Mouse (Mus musculus): ENCODE data around the gene Foxa3. TPM values are rescaled to one million over a fixed set of nuclear protein-coding genes. Genes with fewer than 3 reads are reported as not detected.
A peak's percentile ranks its signal among the peaks of the same experiment; 100 is the strongest.

Foxa3 gene
- polyA plus RNA-seq, 1 experiment from 2014 or later = 0.47 TPM

DNA sequence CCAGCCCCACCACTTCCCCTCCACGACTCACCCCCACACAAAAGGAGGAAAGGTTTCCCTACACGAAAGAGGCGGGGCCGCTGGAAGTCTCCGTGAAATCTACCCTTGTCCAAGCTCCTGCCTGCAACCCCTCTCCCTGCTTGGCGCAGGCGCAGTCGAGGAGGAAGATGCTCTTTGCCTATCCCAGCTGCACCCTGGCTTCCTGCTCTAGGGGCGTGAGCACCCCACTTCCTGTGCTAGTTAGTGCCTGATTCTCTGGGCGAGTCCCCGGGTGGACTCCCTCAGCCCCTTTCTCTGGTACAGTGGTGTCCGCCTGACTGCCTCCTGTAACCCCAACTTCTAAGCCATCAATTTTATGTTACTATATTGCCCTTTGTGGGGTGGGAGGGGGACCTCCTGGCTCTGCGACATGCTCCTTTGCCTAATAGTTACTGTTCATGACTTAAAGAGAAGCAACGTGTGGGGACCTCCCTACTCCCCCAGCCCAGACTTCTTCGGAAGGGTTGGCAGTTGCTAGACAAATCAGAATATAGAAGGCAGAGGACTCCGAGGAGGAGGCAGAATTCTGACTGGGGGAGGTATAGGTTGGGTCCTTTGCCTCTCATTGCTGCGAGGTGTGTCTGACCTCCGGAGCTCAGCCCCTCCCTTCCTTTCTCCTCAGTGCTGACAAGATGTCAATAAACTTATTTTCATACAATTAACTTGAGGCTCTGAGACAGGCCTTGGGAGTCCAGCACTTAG is 22.1 kb downstream of the Foxa3 start:
- peak; percentile 94 for DNase-seq (ENCODE audit: low spot score)

DNA sequence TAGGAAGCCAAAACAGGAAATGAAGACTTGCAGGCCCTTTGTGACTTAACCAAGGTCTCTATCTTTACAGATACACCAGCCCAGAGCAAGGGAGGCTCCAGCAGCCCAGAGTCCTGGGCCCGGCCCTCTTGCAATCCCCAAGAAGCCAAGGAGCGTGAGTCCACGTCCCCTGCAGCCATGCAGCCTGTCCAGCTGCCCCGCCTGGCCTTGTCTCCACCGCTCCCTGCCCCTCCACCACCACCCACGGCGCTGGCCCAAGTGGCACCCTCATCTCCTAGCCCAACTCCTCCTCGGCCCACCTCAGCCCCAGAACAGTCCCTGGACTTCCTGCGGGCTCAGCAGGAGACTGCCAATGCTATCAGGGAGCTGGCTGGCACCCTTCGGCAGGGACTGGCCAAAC is 22.9 kb downstream of the Foxa3 start:
- peak; percentile 34 for DNase-seq (ENCODE audit: low spot score)

DNA sequence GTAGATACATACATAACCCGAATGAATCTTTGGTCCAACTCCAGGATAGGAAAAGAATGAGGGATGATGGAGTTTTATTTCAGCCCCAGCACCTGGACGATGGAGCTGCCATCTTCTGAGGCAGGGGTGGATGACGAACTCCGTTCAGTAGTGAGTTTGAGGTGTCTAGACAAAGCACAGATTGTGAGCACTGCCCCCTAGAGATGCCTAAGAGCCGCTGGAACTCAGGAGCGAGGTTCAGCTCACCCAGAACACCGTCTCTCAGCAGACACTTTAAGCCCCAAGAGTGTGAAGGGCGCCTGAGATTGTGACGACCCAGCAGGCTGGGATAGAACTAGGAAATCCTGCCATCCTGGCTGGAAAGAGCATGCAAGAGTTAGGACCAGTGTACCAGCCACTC is 24.5 kb downstream of the Foxa3 start:
- no peak for DNase-seq (ENCODE audit: low spot score)

DNA sequence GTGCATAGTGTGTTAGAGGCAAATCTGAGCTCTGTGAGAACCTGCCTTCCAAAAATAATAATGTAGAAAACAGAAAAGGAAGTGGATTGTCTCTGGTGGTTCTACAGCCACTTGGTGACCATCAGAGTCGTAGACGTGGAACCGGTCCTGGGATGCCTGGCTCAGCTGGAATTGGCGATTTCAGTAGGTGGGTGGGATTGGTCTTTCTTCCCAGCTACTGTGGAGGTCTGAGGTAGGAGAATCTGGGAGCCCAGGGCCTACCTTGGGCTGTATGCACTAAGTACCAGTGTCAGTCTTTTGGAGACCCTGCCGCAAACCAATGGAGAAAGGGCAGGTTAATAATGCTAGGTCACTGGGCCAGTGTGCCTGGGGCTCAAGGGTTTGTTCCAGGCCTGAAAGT is 30.3 kb downstream of the Foxa3 start:
- DNase-seq (ENCODE audit: low spot score) = no peak

DNA sequence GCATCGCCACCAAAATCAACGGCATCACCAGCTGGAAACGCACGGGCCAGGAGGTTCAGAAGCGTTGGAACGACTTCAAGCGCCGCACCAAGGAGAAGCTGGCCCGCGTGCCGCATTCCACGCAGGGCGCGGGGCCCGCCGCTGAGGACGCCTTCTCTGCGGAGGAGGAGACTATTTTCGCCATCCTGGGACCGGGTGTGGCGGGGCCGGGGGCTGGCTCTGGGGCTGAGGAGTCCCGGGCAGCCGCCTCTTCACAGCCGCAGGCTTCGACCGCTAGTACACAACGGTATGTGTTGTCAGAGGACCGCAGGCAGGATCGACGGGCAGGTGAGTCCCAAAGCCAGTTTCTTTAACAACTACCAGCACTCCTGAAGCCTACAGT is 31.1 kb downstream of the Foxa3 start:
- DNase-seq (ENCODE audit: low spot score) = no peak

DNA sequence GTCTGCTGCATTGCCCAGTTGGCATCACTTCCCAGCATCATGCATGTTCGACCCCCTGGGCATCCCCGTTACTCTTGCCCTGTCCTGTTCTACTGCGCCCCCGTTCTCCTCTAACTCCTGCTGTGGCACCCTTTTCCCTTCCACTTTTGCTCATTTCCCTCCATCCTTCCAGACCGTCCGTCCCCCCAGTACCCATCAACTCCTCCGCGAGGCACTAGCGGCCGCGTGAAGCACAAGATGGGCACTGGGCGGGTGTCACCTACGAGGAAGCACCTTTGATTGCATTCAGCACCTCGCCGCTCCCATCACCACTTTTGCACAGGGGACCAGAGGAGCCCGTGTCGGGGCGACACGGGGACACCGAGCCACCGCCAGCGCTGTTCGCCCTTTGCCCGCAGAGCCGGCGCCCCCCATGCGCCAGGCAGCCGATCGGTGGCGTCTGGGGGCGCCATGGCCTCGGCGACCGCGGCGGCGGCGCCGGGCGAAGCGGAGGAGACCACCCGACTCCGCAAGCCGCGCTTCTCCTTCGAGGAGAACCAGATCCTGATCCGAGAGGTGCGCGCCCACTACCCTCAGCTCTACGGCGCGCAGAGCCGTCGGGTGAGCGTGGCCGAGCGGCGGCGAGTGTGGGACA is 31.6 kb downstream of the Foxa3 start:
- peak; percentile 30 for DNase-seq (ENCODE audit: low spot score)

DNA sequence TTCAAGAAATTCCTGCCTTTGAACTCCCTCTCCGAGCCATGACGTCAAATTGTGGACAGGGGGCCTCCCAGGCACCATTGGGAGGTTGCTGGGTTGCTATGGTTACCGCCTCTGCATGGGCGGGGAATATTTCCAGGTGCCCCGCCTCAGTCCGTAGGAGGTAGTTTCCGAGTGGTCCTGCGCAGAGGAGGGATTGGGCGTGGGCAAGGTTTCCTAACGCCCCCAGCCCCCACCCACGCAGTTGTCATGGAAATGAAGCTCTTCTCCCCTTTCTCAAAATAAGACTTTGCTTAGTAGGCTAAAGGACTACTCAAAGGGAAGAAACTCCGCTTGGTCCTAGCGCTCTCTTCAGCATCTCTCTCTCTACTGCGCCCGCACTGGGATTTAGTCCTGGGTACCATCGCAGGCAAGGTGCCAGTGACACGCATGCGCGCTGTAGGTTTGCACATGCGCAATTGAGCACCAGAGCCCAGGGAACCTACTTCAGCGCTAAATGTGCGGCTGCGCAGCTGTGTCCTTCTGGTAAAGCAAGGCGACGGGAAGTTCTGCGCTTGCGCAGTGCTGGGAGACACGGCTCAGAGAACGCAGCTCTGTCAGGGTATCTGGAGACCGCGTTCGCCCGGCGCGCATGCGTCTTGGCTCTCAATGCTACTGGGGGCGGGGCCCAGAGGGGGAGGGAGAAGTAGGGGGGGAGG is 32.6 kb downstream of the Foxa3 start, which contains the start of gene Mypop:
TSS of gene Mypop (plus strand) at position 645 of the 695 bp plus-strand sequence.
- DNase-seq (ENCODE audit: low spot score) = peak; percentile 100

DNA sequence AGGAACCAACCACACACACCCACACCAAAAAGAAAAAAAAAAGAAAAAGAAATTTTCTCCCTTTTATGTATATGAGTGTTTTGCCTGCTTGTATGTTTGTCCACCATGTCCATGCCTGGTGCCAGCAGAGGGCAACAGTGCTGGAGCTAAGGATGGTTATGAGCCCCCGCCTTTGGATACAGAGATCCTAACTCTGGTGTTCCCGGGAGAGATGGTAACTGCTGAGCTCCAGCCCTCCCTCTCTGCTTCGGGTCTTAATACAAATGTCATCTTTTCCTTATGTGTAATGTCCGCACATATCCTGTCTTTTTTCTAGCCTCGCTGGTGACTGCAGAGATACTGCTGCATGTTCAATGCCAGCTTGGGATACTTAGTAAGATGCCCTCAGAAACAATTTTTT is 33.3 kb downstream of the Foxa3 start:
- DNase-seq (ENCODE audit: low spot score) = no peak

DNA sequence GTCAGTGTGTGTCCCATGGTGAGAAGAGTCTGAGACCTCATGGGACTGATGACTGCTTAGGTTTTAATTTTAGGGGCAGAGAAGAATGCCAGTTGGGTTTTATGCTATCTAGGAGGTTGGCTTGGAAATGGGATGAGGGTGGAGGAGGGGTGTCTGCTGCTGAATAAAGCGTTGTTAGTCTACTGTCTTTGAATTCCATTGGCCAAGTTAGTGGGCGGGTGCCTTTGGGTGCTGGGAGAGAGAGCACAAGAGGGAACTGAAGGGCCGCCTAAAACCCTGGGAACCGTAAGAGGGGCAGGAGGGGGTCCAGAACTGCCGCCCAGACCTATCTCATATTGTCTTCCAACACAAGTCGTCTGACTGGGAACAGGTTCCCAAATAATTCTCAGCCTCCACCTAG is 34.6 kb downstream of the Foxa3 start:
- no peak for DNase-seq (ENCODE audit: low spot score)

DNA sequence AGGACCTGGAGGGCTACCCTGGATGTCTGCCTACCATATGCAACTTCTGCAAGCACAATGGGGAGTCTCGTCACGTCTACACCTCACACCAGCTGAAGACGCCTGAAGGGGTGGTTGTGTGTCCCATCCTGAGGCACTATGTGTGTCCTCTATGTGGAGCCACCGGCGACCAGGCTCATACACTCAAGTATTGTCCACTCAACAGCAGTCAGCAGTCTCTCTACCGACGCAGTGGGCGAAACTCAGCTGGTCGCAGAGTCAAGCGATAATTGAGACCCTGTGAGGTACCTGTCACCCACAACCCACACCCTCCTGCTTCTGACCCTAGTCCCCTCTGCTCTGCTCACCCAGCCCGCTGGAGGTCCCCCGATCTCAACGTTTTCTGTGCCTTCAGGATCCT is 35.6 kb downstream of the Foxa3 start:
- DNase-seq (ENCODE audit: low spot score) = no peak

DNA sequence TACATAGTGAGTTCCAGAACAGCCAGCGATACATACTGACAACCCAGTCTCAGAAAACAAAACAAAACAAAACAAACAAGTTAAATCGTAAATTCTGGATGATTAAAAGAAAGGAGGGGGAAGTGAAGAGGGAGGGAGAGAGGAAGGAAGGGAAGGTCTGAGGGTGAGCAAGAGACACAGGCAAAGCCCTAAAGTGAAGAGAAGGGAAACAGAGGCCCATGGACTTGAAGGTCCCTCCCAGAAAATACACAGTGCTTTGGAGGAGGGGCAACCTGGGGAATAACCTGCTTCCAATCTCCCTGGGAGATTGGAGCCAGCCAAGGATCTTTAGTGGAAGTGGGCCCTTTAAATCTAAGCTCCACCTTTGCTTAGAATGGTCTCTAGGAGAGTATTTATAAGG is 36.2 kb downstream of the Foxa3 start, which contains the start of gene Nanos2:
TSS of gene Nanos2 (plus strand) at position 301 of the 400 bp plus-strand sequence.
- DNase-seq (ENCODE audit: low spot score) = no peak

DNA sequence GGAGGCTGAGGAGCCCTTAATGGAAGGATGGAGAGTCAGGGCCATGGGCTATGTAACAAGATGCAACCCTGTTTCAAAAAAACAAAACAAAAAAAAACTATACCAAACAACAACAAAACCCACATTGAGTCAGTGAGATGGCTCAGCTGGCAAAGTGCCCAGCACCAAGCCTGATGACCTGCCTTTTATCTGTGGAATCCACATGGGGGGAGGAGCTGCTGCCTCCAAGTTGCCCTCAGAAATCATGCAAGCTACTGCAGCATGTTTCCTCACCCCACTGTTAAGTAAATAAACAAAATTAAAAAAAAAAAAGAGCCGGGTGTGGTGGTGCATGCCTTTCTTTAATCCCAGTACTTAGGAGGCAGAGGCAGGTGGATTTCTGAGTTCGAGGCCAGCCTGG is 36.8 kb downstream of the Foxa3 start:
- no peak for DNase-seq (ENCODE audit: low spot score)

DNA sequence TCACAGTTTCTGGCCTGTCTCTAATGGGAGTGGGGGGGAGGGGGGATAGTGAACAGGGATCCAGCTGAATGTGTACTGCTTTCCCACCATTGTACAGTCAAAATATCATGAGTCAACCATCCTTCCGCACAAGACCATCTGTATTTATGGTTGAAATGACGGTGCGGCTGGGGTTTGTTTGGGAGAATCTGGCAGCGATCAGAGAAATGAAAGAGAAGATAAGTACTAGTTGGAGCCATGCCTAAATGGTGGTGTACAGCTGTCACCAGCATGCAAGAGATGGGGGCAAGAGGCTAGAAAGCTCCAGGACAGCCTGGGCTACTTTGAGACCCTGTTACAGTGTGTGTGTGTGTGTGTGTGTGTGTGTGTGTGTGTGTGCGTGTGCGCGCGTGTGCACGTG is 45.0 kb downstream of the Foxa3 start:
- DNase-seq (ENCODE audit: low spot score) = no peak

DNA sequence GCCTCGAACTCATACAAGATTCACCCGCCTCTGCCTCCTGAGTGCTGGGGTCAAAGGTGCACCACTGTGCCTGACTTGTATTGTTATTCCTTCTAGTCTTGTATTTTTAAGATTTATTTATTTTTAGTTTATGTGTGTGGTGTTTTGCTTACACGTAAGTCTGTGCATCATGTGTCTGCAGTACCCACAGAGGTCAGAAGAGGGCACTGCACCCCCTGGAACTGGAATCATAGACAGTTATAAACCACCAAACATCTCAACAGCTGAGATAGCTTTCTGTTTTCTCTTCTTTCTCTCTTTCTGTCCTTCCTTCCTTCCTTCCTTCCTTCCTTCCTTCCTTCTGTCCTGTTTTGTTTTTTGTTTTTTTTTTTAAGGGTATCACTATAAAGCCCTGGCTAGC is 52.4 kb downstream of the Foxa3 start:
- DNase-seq (ENCODE audit: low spot score) = no peak

DNA sequence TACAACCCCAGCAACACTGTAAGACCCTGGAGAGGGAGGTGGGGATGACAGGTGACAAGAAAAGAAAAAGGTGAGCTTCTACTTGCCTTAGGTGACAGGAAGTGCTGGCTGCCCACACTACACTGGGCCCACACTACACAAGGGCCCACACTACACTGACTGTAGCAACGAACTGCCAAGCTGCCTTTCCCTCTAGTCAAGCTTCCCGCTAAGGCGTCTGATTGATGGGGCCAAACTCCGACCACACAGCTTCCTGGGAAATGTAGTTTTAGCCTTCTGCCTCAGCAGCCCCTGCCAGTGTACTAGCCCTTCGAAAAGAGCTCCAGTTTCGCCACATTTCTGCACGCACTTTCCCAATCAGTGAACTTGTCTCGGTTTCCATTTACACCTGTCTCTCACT is 55.7 kb downstream of the Foxa3 start:
- DNase-seq (ENCODE audit: low spot score) = no peak

DNA sequence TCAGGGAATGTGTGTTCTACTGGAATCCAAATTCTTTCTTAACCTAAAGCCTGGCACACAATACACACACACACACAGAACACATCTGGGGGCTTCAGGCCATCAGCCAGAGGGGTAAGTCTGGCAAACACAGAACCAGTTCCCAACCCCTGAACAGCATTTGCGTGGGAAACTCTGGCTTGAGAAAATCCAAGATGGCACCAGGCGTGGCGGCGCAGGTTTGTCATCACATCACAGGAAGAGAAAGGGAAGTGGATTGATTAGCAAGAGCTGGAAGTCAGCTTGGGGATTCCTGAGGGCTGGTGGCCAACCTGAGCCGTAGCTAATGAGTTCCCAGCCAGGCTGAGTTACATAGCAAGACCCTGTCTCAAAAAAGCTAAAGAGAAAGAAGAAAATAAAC is 58.0 kb downstream of the Foxa3 start:
- no peak for DNase-seq (ENCODE audit: low spot score)

DNA sequence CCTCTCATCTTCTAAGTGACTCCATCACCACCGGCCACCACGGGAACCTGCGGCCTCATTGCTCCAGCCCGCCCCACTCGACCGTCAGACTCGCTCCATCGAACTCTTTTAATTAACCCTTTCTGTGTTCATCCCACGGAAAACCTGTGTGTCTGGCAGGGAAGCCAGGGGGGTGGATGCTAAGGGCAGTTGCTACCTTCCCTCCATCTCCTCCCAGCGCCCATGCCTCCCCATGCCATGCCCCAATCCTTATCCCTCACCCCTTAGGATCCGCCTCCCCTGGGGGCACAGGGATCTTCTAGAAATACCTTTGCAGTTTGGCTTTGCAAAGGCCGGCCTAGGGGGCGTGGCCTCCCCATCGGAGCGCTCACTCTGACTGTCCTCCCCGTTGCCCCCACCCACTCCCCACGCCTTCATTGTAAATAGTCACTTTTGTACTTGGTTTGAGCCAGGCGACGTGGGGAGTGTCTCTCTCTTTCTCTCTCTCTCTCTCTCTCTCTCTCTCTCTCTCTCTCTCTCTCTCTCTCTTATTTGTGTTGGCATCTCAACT is 60.0 kb downstream of the Foxa3 start:
- no peak for DNase-seq (ENCODE audit: low spot score)

Other genes starting within 250 kb of the Foxa3 start
- gene Psg19, start 225.0 kb downstream of the Foxa3 start, polyA plus RNA-seq (2015; fragmentation: Nextera tagmentation; extraction: Ambion mirVana) = not detected in 2 replicates
- gene Psg17, start 201.9 kb downstream of the Foxa3 start, polyA plus RNA-seq (2015; fragmentation: Nextera tagmentation; extraction: Ambion mirVana) = 0.08 TPM in 2 replicates
- gene Mill2, start 183.6 kb downstream of the Foxa3 start, polyA plus RNA-seq (2015; fragmentation: Nextera tagmentation; extraction: Ambion mirVana) = 0.26 and 0.44 TPM in 2 replicates
- 15.6 and 20.7 TPM in 2 replicates for gene Pglyrp1, start 152.2 kb downstream of the Foxa3 start, polyA plus RNA-seq (2015; fragmentation: Nextera tagmentation; extraction: Ambion mirVana)
- 29.1 and 31.7 TPM in 2 replicates for gene Ccdc61, start 113.1 kb downstream of the Foxa3 start, polyA plus RNA-seq (2015; fragmentation: Nextera tagmentation; extraction: Ambion mirVana)
- gene Nova2, start 97.7 kb downstream of the Foxa3 start, polyA plus RNA-seq (2015; fragmentation: Nextera tagmentation; extraction: Ambion mirVana) = 0.17 and 0.28 TPM in 2 replicates
- not detected in 2 replicates for gene Nanos2, start 36.1 kb downstream of the Foxa3 start, polyA plus RNA-seq (2015; fragmentation: Nextera tagmentation; extraction: Ambion mirVana)
- 5.5 and 5.9 TPM in 2 replicates for gene Mypop, start 32.3 kb downstream of the Foxa3 start, polyA plus RNA-seq (2015; fragmentation: Nextera tagmentation; extraction: Ambion mirVana)
- gene Irf2bp1, start 19.5 kb downstream of the Foxa3 start, polyA plus RNA-seq (2015; fragmentation: Nextera tagmentation; extraction: Ambion mirVana) = 18.3 and 20.7 TPM in 2 replicates
- gene Sympk, start 839 bp upstream of the Foxa3 start, polyA plus RNA-seq (2015; fragmentation: Nextera tagmentation; extraction: Ambion mirVana) = 18.5 and 19.6 TPM in 2 replicates
- gene Rsph6a, start 31.2 kb upstream of the Foxa3 start, polyA plus RNA-seq (2015; fragmentation: Nextera tagmentation; extraction: Ambion mirVana) = not detected in 2 replicates
- gene Dmwd, start 52.7 kb upstream of the Foxa3 start, polyA plus RNA-seq (2015; fragmentation: Nextera tagmentation; extraction: Ambion mirVana) = 4.3 and 5.0 TPM in 2 replicates
- gene Dmpk, start 60.3 kb upstream of the Foxa3 start, polyA plus RNA-seq (2015; fragmentation: Nextera tagmentation; extraction: Ambion mirVana) = 2.8 and 3.7 TPM in 2 replicates
- 1.2 and 1.5 TPM in 2 replicates for gene Six5, start 71.1 kb upstream of the Foxa3 start, polyA plus RNA-seq (2015; fragmentation: Nextera tagmentation; extraction: Ambion mirVana)
- 0.70 and 0.72 TPM in 2 replicates for gene Gm4969, start 94.8 kb upstream of the Foxa3 start, polyA plus RNA-seq (2015; fragmentation: Nextera tagmentation; extraction: Ambion mirVana)
- 16.4 and 16.6 TPM in 2 replicates for gene Fbxo46, start 96.3 kb upstream of the Foxa3 start, polyA plus RNA-seq (2015; fragmentation: Nextera tagmentation; extraction: Ambion mirVana)
- gene Qpctl, start 125.8 kb upstream of the Foxa3 start, polyA plus RNA-seq (2015; fragmentation: Nextera tagmentation; extraction: Ambion mirVana) = 10.1 and 11.5 TPM in 2 replicates
- gene Snrpd2, start 126.2 kb upstream of the Foxa3 start, polyA plus RNA-seq (2015; fragmentation: Nextera tagmentation; extraction: Ambion mirVana) = 154 and 164 TPM in 2 replicates
- gene Gipr, start 142.6 kb upstream of the Foxa3 start, polyA plus RNA-seq (2015; fragmentation: Nextera tagmentation; extraction: Ambion mirVana) = 0.10 and 0.25 TPM in 2 replicates
- 5.7 and 6.1 TPM in 2 replicates for gene Eml2, start 152.9 kb upstream of the Foxa3 start, polyA plus RNA-seq (2015; fragmentation: Nextera tagmentation; extraction: Ambion mirVana)
- 0.69 and 0.80 TPM in 2 replicates for gene Gpr4, start 189.0 kb upstream of the Foxa3 start, polyA plus RNA-seq (2015; fragmentation: Nextera tagmentation; extraction: Ambion mirVana)
- gene Opa3, start 204.8 kb upstream of the Foxa3 start, polyA plus RNA-seq (2015; fragmentation: Nextera tagmentation; extraction: Ambion mirVana) = 25.4 and 25.7 TPM in 2 replicates
- 74.3 and 75.3 TPM in 2 replicates for gene Vasp, start 248.3 kb upstream of the Foxa3 start, polyA plus RNA-seq (2015; fragmentation: Nextera tagmentation; extraction: Ambion mirVana)